Mouse (Mus musculus): ENCODE results near the gene Arid1b.
A peak's percentile ranks its signal among the peaks of the same experiment; 100 is the strongest.

Arid1b gene

DNA sequence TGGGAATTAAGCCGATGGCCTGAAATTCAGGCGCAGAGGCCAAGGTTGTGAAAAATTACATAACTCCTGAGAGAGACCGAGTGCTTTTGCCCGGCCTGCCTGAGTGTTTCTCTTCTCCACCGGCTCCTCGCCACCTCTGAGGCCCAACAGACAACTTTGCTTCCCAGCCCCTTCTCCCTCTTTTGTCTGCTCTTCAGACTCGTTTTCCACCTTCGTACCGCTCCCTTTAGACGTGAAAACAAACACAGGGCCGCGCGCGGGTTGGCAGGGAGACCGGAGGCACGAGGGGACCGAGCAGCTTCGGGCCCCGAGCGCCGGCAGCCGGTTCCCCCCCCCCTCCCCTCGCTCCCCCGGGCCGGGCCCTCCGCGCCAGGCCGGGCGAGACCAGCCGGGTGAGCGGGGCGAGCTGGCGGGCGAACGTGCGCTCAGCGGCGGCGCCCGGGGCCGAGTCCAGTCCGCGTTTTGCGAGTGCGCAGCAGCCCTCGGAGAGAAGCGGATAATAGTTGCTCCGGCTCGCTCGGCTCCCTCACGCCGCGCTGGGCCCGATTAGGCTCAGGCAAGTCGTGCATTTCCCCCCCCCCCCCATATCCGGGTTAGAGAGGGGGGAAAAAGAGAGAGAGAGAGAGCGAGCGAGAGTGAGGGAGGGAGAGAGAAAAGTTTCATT is at the start of gene Arid1b:
TSS of gene Arid1b (plus strand) at position 493 of the 664 bp plus-strand sequence.
- peak; percentile 86 to 94 for DNase-seq

GRCm38 (mm10) chr17:4945311-4945751 is 48.8 kb upstream of the Arid1b start:
- DNase-seq: no peak

GRCm38 (mm10) chr17:4945871-4946331 is 48.2 kb upstream of the Arid1b start:
- peak; percentile 73 to 91 for DNase-seq

GRCm38 (mm10) chr17:4946421-4946974 is 47.6 kb upstream of the Arid1b start:
- DNase-seq: peak; percentile 67 to 83

DNA sequence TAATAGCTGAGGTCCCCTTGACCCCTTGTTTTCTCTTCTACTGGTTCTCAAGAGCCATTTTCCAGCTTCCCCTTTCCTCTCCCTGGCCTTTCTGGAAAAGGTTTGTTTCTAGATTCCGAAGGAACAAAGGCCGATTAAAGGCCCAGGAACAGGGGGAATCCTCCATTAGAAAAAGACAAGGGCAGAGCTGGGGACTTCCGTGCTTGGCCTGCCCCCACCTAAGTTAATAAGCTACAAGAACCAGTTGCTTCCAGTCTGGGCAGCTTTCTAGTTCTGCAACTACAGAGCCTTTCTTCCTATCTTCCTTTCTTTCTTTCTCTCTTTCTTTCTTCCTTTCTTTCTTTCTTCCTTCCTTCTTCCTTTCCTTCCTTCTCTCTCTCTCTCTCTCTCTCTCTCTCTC is 47.1 kb upstream of the Arid1b start:
- DNase-seq: peak; percentile 70 to 85

DNA sequence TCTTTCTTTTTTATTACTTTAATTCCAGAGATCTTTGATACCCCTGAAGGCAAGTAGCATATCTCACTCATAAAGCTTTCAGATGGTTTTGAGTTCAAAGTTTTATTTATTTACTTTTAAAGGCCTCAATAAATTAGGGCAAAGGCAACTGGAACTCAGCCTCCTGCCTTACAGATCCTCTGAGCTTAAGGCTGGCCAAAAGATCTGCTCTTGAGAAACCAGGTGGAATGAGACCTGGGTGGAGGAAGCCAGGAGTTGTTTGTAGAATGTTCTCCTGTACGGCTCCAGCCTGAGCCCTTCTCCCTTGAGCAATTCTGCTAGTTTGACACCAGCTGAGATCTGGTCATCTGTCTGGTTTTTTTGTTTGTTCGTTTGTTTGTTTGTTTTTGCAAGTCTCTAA is 46.7 kb upstream of the Arid1b start:
- DNase-seq: peak; percentile 39 to 64

- peak in 1 of 2 experiments; percentile 27 for DNase-seq
Measured at GRCm38 (mm10) chr17:4948501-4948900, 45.6 kb upstream of the Arid1b start.

DNA sequence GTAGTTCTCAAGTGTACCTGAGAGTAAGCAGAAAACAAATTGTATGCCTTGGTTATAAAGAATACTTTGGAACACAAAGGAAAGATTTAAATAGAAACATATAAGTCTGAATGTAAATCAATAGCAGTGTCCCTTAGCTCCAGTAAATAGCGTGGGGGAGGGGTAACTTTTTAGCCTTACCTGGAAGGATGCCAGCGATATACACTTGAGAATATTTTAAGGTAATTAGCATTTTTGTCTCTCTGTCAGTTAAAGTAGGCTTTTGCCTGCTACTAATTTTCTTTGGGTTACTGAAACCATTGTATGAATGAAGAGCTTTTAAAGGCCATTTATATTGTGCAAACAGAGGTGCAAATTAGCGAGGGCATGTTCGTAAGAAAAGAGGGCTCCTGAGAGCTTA is 39.7 kb upstream of the Arid1b start:
- no peak for DNase-seq

GRCm38 (mm10) chr17:4964192-4964877 is 29.8 kb upstream of the Arid1b start:
- DNase-seq: no peak

DNA sequence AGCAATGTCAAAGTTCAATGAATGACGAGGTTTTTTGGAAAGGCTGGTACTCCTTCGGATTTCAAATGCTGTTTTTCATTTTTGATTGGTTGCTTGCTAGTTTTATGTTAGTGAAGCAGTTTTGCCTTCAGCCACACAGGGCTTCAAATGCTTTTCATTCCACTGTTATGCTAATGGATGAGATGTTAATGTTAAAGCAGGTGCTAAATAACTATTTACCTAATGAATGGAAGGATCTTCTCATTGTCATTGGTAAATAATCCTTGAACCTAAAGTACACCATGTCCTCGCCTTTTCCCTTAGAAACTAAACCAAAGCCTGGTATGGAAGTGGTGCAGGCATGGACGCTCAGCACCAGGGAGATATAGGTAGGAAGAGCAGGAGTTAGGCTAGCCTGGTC is 26.9 kb upstream of the Arid1b start:
- no peak for DNase-seq

- no peak for DNase-seq
Measured at GRCm38 (mm10) chr17:4968035-4968434, 26.1 kb upstream of the Arid1b start.

DNA sequence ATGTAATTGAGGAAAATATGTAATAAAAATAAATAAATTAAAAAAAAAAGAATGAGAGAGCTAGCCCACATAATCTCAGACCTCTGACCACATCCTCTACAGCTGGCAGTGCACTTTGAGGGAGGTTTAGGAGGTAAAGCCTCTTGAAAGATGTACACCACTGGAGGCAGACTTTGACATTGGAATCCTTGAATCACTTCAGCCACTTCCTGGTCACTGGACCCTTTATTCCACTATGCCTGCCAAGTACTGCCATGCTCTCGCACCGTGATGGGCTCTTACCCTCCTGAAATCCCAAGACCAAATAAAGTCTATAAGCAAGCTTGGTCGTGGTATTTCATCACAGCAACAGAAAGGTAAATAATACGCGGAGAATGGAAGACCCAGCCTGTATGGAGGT is 25.3 kb upstream of the Arid1b start:
- no peak for DNase-seq

- DNase-seq: no peak
Measured at GRCm38 (mm10) chr17:4972261-4972660, 21.9 kb upstream of the Arid1b start.

DNA sequence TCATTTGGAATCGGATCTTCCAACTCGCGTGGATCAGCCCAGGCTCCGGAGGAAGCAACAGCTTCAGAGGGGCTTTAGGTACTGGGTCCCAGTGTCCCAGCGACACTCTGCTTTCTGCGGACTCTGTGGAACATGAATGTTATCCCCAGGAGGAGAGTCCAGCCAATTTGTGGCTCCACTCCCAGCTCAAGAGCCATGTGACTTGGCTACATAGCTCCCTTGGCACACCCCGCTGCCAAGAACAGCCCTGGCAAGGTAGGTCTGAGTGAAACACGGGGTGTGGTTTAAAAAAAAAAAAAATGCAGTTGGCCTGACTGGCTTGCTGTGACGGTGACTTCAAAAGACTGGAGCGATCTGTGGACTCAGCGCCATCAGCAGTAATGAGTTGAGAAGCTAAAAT is 19.4 kb upstream of the Arid1b start:
- DNase-seq: peak; percentile 89 to 96

- DNase-seq: no peak
Measured at GRCm38 (mm10) chr17:4980151-4980550, 14.0 kb upstream of the Arid1b start.

DNA sequence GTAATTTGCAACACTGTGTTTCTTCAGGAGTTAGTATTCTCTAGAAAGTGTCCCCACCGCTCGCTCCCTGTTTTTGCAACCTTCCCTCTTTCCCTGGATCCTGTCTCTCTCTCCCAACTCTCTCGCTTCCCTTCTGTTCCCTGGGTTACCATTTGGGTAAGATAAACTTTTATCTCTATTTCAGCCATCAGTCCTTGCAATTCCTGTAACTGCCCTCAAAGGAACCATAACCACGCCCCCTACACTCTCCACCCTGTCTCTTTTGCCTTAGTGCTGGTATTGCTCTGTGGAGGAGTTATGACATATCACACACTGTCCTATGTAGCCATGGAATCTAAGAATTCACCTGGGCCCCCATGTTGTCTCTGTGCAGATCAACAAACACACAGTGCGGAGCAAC is 11.3 kb upstream of the Arid1b start:
- DNase-seq: no peak

DNA sequence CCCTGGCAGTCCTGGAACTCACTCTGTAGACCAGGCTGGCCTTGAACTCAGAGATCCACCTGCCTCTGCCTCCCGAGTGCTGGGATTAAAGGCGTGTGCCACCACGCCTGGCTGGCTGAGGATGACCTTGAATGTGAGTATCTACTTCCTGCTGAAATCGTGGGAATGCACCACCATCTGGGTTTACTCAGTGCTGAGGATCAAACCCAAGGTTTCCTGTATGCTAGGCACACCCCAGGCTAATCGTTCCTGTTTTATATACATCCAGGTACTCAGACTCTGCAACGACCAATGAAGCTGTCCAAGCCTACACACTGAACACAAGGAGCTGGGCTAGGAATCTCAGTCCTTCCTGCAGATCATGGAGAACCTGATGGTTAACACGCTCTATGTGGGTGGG is 9.4 kb upstream of the Arid1b start:
- no peak for DNase-seq

DNA sequence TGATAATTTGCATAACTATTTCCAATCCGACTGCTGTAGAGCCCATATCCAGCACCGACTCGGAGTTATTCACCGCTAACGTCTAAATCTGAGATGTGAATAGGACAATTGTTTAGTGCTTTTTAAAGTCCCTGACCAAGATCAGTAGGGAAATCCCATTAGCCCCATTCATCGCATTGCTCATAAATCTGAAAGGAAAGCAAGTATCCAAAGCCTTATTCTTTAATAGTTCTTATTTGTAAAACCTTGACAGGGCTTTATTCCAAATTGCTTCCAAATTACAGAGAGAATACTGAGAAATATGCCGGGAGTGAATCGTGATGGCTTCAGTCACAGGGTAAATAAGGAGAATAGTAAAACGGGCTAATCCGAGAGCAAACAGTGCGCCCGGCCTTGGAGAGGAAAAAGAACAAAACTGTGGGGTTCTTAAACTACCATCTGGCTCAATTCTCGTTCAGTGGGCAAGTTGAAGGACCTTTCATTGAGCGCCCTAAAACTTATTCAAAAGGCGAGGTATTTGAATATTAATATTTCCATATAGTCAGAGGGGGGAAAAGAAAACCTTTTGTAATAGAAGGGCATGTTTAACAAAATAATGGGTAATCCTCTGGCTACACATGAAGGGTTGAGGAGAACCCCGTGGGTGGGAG is 3.1 kb upstream of the Arid1b start:
- no peak for DNase-seq

DNA sequence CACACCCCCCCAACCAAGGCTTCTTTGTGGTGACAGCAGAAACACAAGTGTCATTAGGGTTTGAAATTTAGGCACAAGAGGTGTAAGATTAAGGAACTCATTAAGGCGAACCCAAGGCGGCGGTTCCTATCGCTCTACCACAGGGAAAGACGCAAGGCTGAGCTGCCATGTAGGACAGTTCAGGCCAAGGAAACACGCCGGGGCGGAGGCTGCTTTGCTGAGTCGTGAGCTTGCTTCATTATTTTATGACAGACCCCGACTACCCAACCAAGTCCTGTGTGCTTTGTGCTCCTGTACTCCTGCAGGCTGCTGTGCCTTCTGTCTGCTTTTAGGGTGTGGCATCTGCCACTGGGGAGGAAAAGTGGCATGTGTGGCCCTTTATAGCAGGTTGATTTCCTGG is 2.5 kb upstream of the Arid1b start:
- no peak for DNase-seq

GRCm38 (mm10) chr17:4993497-4993839 is 664 bp upstream of the Arid1b start:
- no peak for DNase-seq

- DNase-seq: no peak
Measured at GRCm38 (mm10) chr17:4994504-4994812, 326 bp downstream of the Arid1b start.

DNA sequence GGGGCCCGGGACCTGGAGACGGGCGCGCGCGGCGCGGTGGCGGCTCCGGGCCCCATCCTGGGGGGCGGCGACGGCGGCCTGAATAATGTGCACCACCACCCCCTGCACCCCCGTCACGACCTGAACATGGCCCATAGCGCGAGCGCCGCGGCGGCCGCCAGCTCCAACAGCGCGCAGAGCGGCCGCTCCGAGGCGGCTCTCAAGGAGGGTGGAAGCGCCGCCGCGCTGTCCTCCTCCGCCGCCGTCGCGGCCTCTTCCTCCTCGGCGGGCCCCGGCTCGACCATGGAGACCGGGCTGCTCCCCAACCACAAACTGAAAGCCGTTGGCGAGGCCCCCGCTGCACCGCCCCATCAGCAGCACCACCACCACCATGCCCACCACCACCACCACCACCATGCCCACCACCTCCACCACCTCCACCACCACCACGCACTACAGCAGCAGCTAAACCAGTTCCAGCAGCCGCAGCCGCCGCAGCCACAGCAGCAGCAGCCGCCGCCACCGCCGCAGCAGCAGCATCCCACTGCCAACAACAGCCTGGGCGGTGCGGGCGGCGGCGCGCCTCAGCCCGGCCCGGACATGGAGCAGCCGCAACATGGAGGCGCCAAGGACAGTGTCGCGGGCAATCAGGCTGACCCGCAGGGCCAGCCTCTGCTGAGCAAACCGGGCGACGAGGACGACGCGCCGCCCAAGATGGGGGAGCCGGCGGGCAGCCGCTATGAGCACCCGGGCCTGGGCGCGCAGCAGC is 855 bp downstream of the Arid1b start:
- peak; percentile 63 to 88 for DNase-seq

- peak; percentile 75 to 93 for DNase-seq
Measured at GRCm38 (mm10) chr17:4995561-4996051, 1.5 kb downstream of the Arid1b start.
